Mouse (Mus musculus) megakaryocyte, embryonic 14.5 days (primary cell): Measurements from ENCODE around the gene Pik3ap1.

Experiments used
- FLI1 ChIP-seq: IDR thresholded peaks from 2 replicates; pipeline ENCODE4 v1.6.1; 2012; ENCODE audit warnings: low read length, inconsistent platforms, mixed read lengths
- GATA1 ChIP-seq: IDR thresholded peaks from 3 replicates; pipeline ENCODE4 v1.6.1; 2012; ENCODE audit warnings: mixed read lengths, low read length, inconsistent platforms, borderline replicate concordance

- TF ChIP-seq GATA1 (no peak), FLI1 (no peak)
Measured at GRCm38 (mm10) chr19:41317315-41318095, 67.4 kb downstream of the Pik3ap1 start.
